Mouse (Mus musculus) spleen, adult 2 months (tissue): Measurements from ENCODE around the gene Sycp2l. TPM values are rescaled to one million over a fixed set of nuclear protein-coding genes. Genes with fewer than 3 reads are reported as not detected.

Experiments
- DNase-seq, 2 experiments: peaks; one replicate each; pipeline versions ENCODE4 v3.0.0 to v3.0.0-alpha.2; 2012 to 2021; ENCODE audit warnings: low spot score in 2 of 2, low read depth in 1 of 2
- H3K27ac ChIP-seq: fragments of 200-500 bp; 2 replicates; pipeline ENCODE4 v1.5.1; 2012; ENCODE audit warnings: low read length, inconsistent platforms; ENCODE audit not compliant: insufficient read depth
- H3K27me3 ChIP-seq: fragments of 200-500 bp; 2 replicates; pipeline ENCODE4 v1.6.1; 2012; ENCODE audit warnings: mild to moderate bottlenecking, moderate library complexity, low read length, inconsistent platforms; ENCODE audit not compliant: control insufficient read depth, insufficient read depth
- H3K36me3 ChIP-seq: fragments of 200-500 bp; 2 replicates; pipeline ENCODE4 v1.6.1; 2012; ENCODE audit warnings: mild to moderate bottlenecking, low read length, inconsistent platforms; ENCODE audit not compliant: control insufficient read depth, insufficient read depth
- H3K4me1 ChIP-seq: fragments of 200-500 bp; 2 replicates; pipeline ENCODE4 v1.6.1; 2011; ENCODE audit warnings: inconsistent platforms; ENCODE audit not compliant: control insufficient read depth, insufficient read depth, insufficient read length
- H3K4me3 ChIP-seq: fragments of 200-500 bp; 2 replicates; pipeline ENCODE4 v1.5.1; 2011; ENCODE audit warnings: mild to moderate bottlenecking, inconsistent platforms; ENCODE audit not compliant: insufficient read depth, insufficient read length; ENCODE audit errors: extremely low read depth
- CTCF ChIP-seq: fragments of 200-500 bp; IDR thresholded peaks from 2 replicates; pipeline ENCODE4 v1.5.1; 2011; ENCODE audit warnings: mild to moderate bottlenecking, inconsistent platforms; ENCODE audit not compliant: insufficient read depth, insufficient read length, insufficient replicate concordance; ENCODE audit errors: extremely low read depth
- POLR2A ChIP-seq: fragments of 200-500 bp; IDR thresholded peaks from 2 replicates; pipeline ENCODE4 v1.6.1; 2011; ENCODE audit warnings: low read depth, low read length, inconsistent platforms
- WGBS: fragments of 180-500 bp; shearing (Covaris S2); methylation state at CpG from one replicate; pipeline ENCODE4 v1.1.7; 2018; 5-methylcytosine and 5-hydroxymethylcytosine counted together
- polyA plus RNA-seq: library from polyadenylated mRNA; depleted of rRNA; stranded (reverse); fragments of >200 nt; gene quantifications from 2 replicates; pipeline ENCODE4 v1.2.3, GENCODE M21; 2012

The Sycp2l gene
- polyA plus RNA-seq, 1 experiment, result not detected

GRCm38 (mm10) chr13:41206241-41206640 is 92.1 kb downstream of the Sycp2l start:
- H3K27ac ChIP-seq, result no peak overlapping the region
- no peaks in the 10 kb centered on the region for H3K27me3 ChIP-seq
- no peaks in the 10 kb centered on the region for H3K4me1 ChIP-seq
- no peaks in the 10 kb centered on the region for H3K36me3 ChIP-seq
- 89% methylated on average over 5 of the region's 5 CpGs for WGBS
- TF ChIP-seq CTCF (no peak), POLR2A (no peak)
- no peak for DNase-seq
- H3K4me3 ChIP-seq, result no peak overlapping the region

- Histone ChIP-seq H3K36me3 (no peaks in the 10 kb centered on the region), H3K27ac (no peak overlapping the region), H3K27me3 (no peaks in the 10 kb centered on the region), H3K4me3 (no peak overlapping the region), H3K4me1 (no peaks in the 10 kb centered on the region)
- no peak for TF ChIP-seq POLR2A
- no peak for DNase-seq
- 81% methylated on average over 4 of the region's 4 CpGs for WGBS
These were observed 97.2 kb downstream of the Sycp2l start for GRCm38 (mm10) chr13:41211276-41211675.

GRCm38 (mm10) chr13:41212558-41213322 is 98.6 kb downstream of the Sycp2l start:
- Histone ChIP-seq H3K4me1 (no peaks in the 10 kb centered on the region), H3K36me3 (no peaks in the 10 kb centered on the region), H3K4me3 (no peak overlapping the region), H3K27me3 (no peaks in the 10 kb centered on the region), H3K27ac (no peak overlapping the region)
- 77% methylated on average over 6 of the region's 6 CpGs for WGBS
- no peak for DNase-seq
- no peak for TF ChIP-seq CTCF
- no peak for TF ChIP-seq POLR2A

- no peak for DNase-seq
- Histone ChIP-seq H3K27me3 (peaks cover 10% of the 10 kb centered on the region), H3K27ac (no peak overlapping the region), H3K4me3 (no peak overlapping the region), H3K36me3 (no peaks in the 10 kb centered on the region), H3K4me1 (peaks cover 3% of the 10 kb centered on the region; the same call in 1 of the 2 replicates)
- TF ChIP-seq CTCF, result no peak
- WGBS, result 77% methylated on average over 6 of the region's 6 CpGs
These were observed 101.6 kb downstream of the Sycp2l start for GRCm38 (mm10) chr13:41215669-41216068.

DNA sequence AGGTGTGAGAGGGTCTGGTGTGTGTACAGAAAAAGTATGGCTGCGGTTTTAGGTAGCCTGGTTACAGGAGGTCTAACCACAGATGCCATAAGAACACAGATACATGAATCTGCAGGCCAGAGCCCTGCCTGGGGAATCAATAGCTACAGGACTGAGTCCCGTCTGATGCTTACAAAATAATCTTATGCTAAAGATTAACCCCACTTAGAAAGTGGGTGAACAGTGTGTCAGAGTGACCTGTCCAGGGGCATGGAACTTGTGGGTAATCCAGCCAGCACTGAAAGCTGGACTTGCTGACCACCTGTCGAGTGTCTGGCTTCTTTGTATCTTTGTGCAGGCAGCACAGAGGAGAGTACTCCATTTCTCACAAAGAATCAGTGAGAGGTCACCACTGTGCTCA is 102.1 kb downstream of the Sycp2l start:
- Histone ChIP-seq H3K4me1 (peaks cover 3% of the 10 kb centered on the region; the same call in 1 of the 2 replicates), H3K36me3 (no peaks in the 10 kb centered on the region), H3K4me3 (no peak overlapping the region), H3K27ac (no peak overlapping the region), H3K27me3 (peaks cover 13% of the 10 kb centered on the region)
- no peak for DNase-seq
- no peak for TF ChIP-seq CTCF
- no peak for TF ChIP-seq POLR2A
- WGBS, result 84% methylated on average over 3 of the region's 3 CpGs

DNA sequence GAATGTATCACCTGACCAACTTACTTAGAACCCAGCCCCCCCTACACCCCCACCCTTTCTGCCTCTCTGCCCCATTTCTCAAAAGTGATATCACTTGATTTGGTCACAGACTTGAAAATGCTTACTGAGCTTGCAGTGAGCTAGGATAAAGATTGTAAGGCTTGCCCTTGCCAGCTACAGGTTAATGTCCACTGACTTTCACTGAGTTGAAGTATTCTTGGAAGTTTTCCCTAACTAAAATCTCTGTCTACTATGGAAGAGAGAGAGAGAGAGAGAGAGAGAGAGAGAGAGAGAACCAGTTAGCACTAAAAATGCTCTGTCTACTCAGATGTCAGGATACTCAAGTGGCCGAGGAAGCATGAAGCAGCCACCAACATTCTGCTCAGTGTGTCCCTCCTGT is 104.9 kb downstream of the Sycp2l start:
- 44% methylated on average over 1 of the region's 1 CpGs for WGBS
- Histone ChIP-seq H3K27me3 (peaks cover 13% of the 10 kb centered on the region), H3K4me3 (no peak overlapping the region), H3K4me1 (peaks cover 3% of the 10 kb centered on the region; the same call in 1 of the 2 replicates), H3K27ac (no peak overlapping the region), H3K36me3 (no peaks in the 10 kb centered on the region)
- TF ChIP-seq POLR2A (no peak), CTCF (no peak)
- no peak for DNase-seq

DNA sequence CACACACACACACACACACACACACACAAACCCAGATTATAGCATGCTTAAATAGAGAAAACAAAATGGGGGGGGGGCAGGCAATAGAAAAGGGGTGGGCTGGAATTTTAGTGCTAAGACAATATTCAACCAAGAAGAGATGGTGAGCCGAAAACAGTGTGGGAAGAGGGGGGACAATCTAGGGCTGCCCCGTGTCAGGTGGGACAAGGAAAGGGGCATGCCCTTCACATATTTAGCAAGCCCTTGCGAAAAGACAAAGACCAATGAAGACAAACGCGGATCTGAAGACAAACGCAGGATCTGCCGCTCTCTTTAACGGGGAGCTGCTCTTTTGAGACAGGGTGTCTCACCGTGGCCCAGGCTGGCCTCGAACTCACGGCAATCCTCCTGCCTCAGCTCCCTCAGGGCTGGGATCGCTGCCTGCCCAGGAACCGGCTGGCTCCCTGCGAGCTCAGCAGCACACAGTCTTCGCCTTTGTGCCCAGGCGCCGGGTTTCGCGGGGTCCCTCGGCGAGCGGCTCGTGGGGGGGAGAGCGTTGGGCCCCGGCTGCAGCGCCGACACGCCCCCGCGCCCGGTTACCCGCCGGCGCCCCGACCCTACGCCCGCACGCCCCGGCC is 105.7 kb downstream of the Sycp2l start:
- TF ChIP-seq POLR2A (no peak), CTCF (no peak)
- WGBS, result 6% methylated on average over 38 of the region's 39 CpGs
- Histone ChIP-seq H3K4me3 (peak overlapping the region; percentile 34; the same call in 1 of the 2 replicates), H3K27ac (no peak overlapping the region), H3K36me3 (no peaks in the 10 kb centered on the region), H3K4me1 (peaks cover 3% of the 10 kb centered on the region; the same call in 1 of the 2 replicates), H3K27me3 (peaks cover 13% of the 10 kb centered on the region)
- DNase-seq, result no peak
